Mouse (Mus musculus) monocyte, adult 5-6 weeks (primary cell): Measurements from ENCODE around the gene Stxbp2. TPM values are rescaled to one million over a fixed set of nuclear protein-coding genes. Genes with fewer than 3 reads are reported as not detected.
A peak's percentile ranks its signal among the peaks of the same experiment; 100 is the strongest.
"Not testable (repeated sequence)": the region's sequence is repeated elsewhere in the genome, so short reads cannot be mapped to it uniquely, and the experiment has no call there.

ENCODE experiments used
- ATAC-seq: fragments of 153-309, 156-312 bp; replicated peaks from 2 replicates; pipeline ENCODE4 v1.8.0; 2017; ENCODE audit warnings: mild to moderate bottlenecking; ENCODE audit not compliant: low TSS enrichment, insufficient number of reproducible peaks, severe bottlenecking, poor library complexity, low FRiP score
- total RNA-seq: library from RNA; stranded (forward); fragments of 200-1000, 200-491, 200-594 nt; gene quantifications from 3 replicates; pipeline ENCODE4 v1.2.3, GENCODE M21; 2017

Stxbp2 gene
- 132 to 212 TPM (median 174 TPM) in 3 replicates for total RNA-seq

DNA sequence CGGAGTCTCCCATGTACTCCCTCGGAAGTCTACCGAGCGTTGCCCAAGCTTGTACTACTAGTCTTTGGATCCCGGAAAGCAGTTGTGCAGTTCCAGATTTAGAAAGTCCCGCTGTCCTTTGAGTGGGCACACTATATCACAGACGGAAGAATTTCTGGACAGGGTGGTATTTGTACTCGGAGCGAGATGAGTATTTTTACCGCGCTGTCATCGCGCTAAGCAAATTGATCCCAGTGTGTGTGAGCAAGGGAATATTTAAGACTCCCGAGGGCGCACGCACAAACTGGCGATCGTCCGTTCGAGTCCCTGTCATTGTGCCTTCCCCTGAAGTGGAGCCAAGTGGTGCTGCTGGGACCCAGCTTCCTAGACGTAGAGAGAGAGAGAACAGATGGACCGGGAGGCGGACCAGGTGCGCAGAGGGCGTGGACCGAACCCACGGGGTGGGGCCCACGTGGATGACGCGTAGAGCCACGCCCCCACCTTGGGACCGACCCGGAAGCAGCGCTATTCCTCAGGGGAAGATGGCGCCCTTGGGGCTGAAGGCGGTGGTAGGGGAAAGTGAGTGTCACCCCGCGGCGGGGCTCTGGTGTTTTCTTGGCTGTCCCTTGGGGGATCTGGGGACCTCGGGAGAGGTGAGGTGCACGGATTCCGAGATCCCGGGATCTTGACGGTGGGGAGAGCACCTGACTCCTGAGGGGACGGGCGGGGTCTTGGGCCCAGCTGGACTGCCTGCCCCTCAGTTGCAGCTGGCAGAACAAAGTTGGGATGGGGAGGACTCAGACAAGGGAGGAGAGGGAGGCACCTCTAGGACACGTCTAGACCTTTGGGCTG lies at the start of gene Stxbp2:
TSS of gene Stxbp2 (plus strand) at position 309 of the 831 bp plus-strand sequence.
- ATAC-seq: peak; percentile 84

DNA sequence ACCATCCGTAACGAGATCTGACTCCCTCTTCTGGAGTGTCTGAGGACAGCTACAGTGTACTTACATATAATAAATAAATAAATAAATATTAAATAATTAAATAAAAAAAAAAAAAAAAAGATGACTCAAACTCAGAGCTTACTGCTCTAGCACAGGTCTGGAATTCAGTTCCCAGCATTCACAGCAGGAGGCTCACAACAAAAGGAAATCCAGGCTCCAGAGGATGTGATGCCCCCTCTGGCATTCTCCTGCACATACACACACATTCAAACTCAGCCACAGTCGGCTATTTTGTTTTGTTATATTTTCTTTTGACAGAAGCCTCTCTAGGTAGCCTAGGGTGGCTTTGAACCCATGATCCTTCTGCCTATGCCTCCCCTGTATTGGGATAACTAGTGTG lies 48.8 kb upstream of the Stxbp2 start:
- ATAC-seq: not testable (repeated sequence)

- no peak for ATAC-seq
These were observed 44.3 kb upstream of the Stxbp2 start for GRCm38 (mm10) chr8:3586452-3586851.

DNA sequence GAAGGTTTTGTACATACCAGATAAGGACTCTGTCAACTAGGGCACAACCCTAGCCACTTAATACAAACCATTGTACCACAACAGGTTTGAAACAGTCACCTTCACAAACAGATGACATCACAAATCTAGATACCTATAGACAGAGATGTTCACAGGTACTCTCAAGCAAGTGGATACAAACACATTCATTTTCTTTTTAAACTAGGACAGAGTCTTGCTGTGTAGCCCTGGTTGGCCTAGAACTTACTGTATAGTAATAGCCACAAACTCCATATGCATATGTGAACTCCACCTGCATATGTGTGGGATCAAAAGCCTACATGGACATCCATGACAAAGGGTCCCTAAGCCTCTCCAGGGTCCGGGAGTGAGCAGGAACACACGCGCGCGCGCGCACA lies 43.8 kb upstream of the Stxbp2 start, which contains the start of gene Camsap3:
TSS of gene Camsap3 (plus strand) at position 301 of the 398 bp plus-strand sequence.
- ATAC-seq: no peak

GRCm38 (mm10) chr8:3587391-3588257 lies 43.1 kb upstream of the Stxbp2 start:
- no peak for ATAC-seq

DNA sequence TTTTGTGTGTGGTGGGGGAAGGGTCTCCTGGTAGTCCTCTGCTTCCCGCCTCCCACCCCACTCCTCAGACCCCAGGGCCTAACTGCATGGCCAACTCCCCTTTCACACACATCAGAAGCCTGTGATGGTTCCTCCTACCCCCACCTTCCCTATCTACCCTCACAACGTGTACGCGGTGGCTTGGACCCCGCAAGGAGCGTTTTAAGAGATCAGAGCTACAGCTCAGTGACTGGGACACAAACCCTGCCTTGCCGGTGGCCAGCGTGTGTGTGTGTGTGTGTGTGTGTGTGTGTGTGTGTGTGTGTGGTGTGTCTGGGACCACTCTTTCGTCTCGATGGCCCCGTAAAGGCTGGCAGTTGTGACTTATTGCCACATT lies 42.5 kb upstream of the Stxbp2 start:
- ATAC-seq: no peak

DNA sequence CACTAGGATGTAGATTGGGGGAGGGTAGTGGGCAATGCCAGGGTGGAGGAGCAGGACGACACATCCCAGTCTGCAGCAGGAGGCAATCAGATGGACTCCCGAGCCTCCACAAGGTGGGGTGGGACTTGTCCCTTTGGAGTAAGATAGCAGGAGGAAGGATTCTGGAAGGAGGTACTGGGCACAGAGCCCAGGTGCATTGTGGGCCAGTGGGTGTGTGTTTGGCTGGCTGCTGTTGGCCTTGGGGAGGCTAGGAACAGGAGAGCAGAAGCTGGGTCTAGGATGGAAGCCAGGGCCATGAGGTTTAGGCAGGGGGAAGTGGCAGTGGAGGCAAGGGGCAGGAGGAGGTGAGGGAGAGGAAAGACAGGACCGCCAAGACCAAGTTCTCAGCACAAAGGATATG lies 37.3 kb upstream of the Stxbp2 start:
- ATAC-seq: no peak

DNA sequence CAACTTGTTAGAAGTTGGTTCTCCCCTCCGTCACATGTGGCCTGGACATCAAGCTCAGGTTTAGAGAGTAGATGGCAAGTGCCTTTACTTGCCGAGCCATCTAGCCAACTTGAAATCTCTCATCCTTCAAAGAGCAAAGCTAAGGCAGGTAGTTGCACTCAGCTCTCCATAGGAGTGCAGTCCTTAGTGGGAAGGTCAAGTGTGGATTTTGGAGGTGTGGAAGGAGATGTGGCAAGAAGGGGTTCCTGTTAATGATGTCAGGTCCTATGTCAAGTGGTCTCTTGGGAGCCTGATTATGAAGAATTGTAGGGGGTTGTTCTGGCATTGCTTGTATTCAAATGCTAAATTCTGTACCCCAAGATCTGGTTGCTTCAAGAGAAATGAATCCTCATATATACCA lies 36.3 kb upstream of the Stxbp2 start:
- ATAC-seq: no peak

DNA sequence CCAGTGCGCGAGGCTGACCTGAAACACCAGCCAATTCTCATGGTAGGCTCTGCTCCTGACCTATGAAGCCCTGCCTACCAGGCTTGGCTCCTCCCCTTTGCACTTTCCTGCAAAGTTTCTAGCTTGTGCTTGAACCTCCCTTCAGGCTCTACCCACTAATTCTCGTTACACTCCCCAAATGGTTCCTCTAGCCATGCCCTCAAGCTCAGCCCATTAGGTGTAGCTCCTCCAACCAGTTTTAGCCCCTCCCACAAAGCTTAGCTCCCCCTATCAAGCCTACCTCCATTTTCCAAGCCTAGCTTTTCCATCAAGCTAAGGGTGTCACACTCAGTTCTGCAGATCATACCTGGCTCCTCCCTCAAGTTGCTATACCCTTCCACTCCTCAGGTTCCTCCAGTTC lies 32.7 kb upstream of the Stxbp2 start:
- no peak for ATAC-seq

DNA sequence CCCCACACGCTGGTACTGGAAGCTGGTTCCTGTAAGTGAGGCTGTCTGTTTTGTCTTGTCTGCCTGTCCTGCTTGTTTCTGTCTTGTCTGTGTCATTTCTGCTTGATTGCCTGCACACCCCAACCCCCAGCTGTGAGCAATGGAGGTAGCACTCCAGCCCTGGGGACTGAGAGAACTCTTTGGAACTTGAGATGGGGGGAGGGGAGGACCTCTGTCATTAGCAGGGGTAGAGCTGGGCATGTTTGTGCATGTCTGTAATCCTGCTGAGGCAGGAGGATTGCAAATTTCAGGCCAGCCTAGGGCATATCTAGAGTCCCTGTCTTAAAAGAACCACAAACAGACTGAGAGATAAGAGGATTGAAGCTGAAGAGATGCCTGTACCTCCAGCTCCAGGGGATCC lies 31.5 kb upstream of the Stxbp2 start:
- ATAC-seq: no peak

- ATAC-seq: no peak
These were observed 30.4 kb upstream of the Stxbp2 start for GRCm38 (mm10) chr8:3600401-3600800.

DNA sequence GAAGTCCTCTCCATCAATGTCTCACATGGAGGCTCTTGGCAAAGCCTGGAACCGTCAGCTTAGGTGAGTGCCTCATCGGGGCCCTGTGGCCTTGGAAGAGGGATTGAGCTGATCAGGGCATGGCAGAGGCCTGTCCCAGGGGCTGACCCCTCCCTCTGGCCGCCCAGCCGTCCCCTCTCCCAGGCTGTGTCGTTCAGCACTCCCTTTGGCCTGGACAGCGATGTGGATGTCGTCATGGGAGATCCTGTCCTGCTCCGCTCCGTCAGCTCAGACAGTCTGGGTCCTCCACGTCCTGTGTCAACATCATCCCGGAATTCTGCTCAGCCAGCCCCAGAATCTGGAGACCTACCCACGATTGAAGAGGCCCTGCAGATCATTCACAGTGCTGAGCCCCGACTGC lies 27.3 kb upstream of the Stxbp2 start:
- no peak for ATAC-seq

GRCm38 (mm10) chr8:3606593-3606992 lies 24.2 kb upstream of the Stxbp2 start:
- ATAC-seq: no peak

DNA sequence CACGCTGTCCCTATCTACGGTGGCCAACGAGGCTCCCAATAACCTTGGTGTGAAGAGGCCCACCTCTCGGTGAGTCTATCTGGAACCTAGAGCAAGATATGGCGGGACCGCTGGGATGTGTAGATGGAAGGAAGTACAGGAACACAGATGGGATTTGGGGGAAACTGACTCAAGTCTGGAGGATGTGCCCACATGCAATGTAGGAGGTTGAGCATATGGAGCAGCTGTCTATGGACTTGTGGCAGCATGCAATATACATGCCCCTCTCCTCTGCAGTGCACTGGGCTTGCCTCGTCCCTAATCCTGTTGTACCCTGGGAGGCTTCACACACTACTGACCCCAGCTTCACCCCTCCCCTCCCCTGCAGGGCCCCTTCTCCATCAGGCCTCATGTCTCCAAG lies 22.9 kb upstream of the Stxbp2 start:
- ATAC-seq: no peak

DNA sequence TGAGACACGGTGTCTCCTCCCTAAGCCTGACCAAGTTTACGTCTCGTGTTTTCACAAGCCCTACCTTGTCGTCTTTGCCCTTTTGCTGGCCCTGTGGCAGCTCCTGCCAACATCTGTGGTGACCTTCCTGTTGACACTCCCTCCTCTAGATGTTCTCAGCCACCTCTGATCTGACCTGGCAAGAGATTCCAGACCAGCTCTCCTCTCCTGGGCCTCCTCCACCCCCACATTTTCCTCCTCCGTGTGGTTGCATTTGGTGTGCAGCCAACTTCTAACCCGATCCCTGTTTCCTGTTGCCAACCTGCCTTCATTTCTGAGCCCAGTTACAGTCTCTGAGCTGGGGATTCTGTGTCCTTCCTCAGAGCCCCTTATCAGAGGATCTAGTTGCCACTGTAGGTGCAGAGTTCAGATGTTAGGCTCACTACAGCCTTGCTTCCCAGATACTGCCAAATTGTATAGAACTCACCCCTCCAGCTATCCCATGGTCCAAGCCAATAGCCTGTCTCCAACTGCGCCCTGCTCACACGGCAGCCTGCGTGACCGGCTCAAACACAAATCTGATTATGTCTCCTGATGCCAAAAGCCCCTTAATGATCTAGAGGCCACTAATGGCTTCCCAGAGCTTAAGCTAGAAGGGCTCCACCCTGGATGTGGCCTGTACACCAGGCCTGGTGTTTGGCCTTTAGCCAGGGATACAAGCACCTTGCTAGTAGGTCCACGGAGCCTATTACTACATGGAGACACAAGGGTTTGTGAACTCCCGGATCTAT lies 21.5 kb upstream of the Stxbp2 start:
- ATAC-seq: no peak

GRCm38 (mm10) chr8:3609816-3610150 lies 21.0 kb upstream of the Stxbp2 start:
- no peak for ATAC-seq

GRCm38 (mm10) chr8:3621199-3621970 lies 9.4 kb upstream of the Stxbp2 start, which contains the start of the genes Xab2 and Pet100:
Xab2 (minus strand) TSS chr8:3621316.
Pet100 (plus strand) TSS chr8:3621548.
- ATAC-seq: peak; percentile 91

- ATAC-seq: no peak
These were observed 8.6 kb upstream of the Stxbp2 start for GRCm38 (mm10) chr8:3622119-3622518.
